Mouse (Mus musculus) heart, postnatal 0 days (tissue): ENCODE data around the gene Snip1. TPM values are rescaled to one million over a fixed set of nuclear protein-coding genes. Genes with fewer than 3 reads are reported as not detected.
A peak's percentile ranks its signal among the peaks of the same experiment; 100 is the strongest.

Experiments used
- ATAC-seq: fragments of 200-750 bp; cut with Nextera tagmentation; 2 replicates; pipeline ENCODE4 v1.8.0; 2017; ENCODE audit warnings: low read depth, moderate number of reproducible peaks, moderate library complexity; ENCODE audit not compliant: insufficient read depth
- DNase-seq: peaks from one replicate; pipeline ENCODE4 v3.0.0-alpha.2; 2016; ENCODE audit warnings: low spot score
- H3K27ac ChIP-seq: fragments of 300-500 bp; sonication (generic); 2 replicates; pipeline ENCODE4 v1.5.1; 2014; ENCODE audit warnings: low read depth, mild to moderate bottlenecking
- H3K27me3 ChIP-seq: fragments of 300-500 bp; sonication (generic); 2 replicates; pipeline ENCODE4 v1.6.1; 2014; ENCODE audit warnings: low read length, mixed read lengths; ENCODE audit not compliant: control insufficient read depth, insufficient read depth
- H3K36me3 ChIP-seq: fragments of 300-500 bp; sonication (generic); replicated peaks from 2 replicates; pipeline ENCODE4 v1.6.1; 2014; ENCODE audit warnings: low read length, mixed read lengths; ENCODE audit not compliant: control insufficient read depth, insufficient read depth
- H3K4me1 ChIP-seq: fragments of 300-500 bp; sonication (generic); 2 replicates; pipeline ENCODE4 v1.6.1; 2014; ENCODE audit warnings: antibody characterized with exemption; ENCODE audit not compliant: control insufficient read depth, insufficient read depth
- H3K4me2 ChIP-seq: fragments of 300-500 bp; sonication (generic); 2 replicates; pipeline ENCODE4 v1.6.1; 2014; ENCODE audit warnings: low read depth, mild to moderate bottlenecking, low read length, moderate library complexity
- H3K4me3 ChIP-seq: fragments of 300-500 bp; sonication (generic); 2 replicates; pipeline ENCODE4 v1.5.1; 2014; ENCODE audit warnings: low read depth, low read length
- H3K9ac ChIP-seq: fragments of 300-500 bp; sonication (generic); replicated peaks from 2 replicates; pipeline ENCODE4 v1.6.1; 2014; ENCODE audit warnings: low read depth, low read length, mixed read lengths
- H3K9me3 ChIP-seq: fragments of 300-500 bp; sonication (generic); replicated peaks from 2 replicates; pipeline ENCODE4 v1.6.1; 2016; ENCODE audit warnings: low read length; ENCODE audit not compliant: control insufficient read depth
- CTCF ChIP-seq: IDR thresholded peaks from 2 replicates; pipeline ENCODE4 v1.5.1; 2016; ENCODE audit warnings: antibody characterized with exemption, control low read depth, low read depth
- EP300 ChIP-seq: IDR thresholded peaks from 2 replicates; pipeline ENCODE4 v1.6.1; 2016; ENCODE audit warnings: antibody characterized with exemption, low read depth
- WGBS: fragments of 180-500 bp; shearing (Covaris S2); extraction: QIAGEN DNeasy Blood & Tissue Kit; methylation state at CpG from one replicate; pipeline ENCODE4 v1.1.7; 2014; 5-methylcytosine and 5-hydroxymethylcytosine counted together
- polyA plus RNA-seq: library from polyadenylated mRNA; unstranded; fragments of >200 nt; fragmentation: Nextera tagmentation; extraction: Ambion mirVana; gene quantifications from 2 replicates; pipeline ENCODE4 v1.2.1, GENCODE M21; 2015
- total RNA-seq: library from RNA; depleted of rRNA; stranded (reverse); fragments of >200 nt; gene quantifications from 2 replicates; pipeline ENCODE4 v1.2.3, GENCODE M21; 2014; ENCODE audit warnings: low replicate concordance

Snip1 gene
- total and polyA plus RNA-seq, 2 experiments from 2014 or later, result 9.9 to 29.2 TPM

- peak overlapping the region; percentile 72 for H3K9ac ChIP-seq
- ATAC-seq (peak; percentile 96), DNase-seq (peak; percentile 58)
- H3K36me3 ChIP-seq, result peaks cover 23% of the 10 kb centered on the region
- TF ChIP-seq EP300 (no peak), CTCF (no peak)
- WGBS, result under 1% methylated on average over 39 of the region's 45 CpGs
- H3K4me1 ChIP-seq, result peaks cover 12% of the 10 kb centered on the region
- no peaks in the 10 kb centered on the region for H3K9me3 ChIP-seq
- H3K4me2 ChIP-seq, result peak overlapping the region; percentile 95
- no peaks in the 10 kb centered on the region for H3K27me3 ChIP-seq
- peak overlapping the region; percentile 80 for H3K4me3 ChIP-seq
- peak overlapping the region; percentile 97 for H3K27ac ChIP-seq
Observed at GRCm38 (mm10) chr4:125085346-125085841, 18.9 kb downstream of the Snip1 start.

GRCm38 (mm10) chr4:125093031-125093430, 26.6 kb downstream of the Snip1 start:
- H3K4me1 ChIP-seq, result no peaks in the 10 kb centered on the region
- no peak overlapping the region for H3K4me2 ChIP-seq
- H3K27ac ChIP-seq, result no peak overlapping the region
- H3K9ac ChIP-seq, result no peak overlapping the region
- DNase-seq (no peak), ATAC-seq (no peak)
- WGBS, result 85% methylated on average over 5 of the region's 5 CpGs
- no peaks in the 10 kb centered on the region for H3K9me3 ChIP-seq
- peaks cover 40% of the 10 kb centered on the region for H3K36me3 ChIP-seq
- no peaks in the 10 kb centered on the region for H3K27me3 ChIP-seq
- H3K4me3 ChIP-seq, result no peak overlapping the region
- TF ChIP-seq CTCF (no peak), EP300 (no peak)

GRCm38 (mm10) chr4:125096066-125096465, 29.6 kb downstream of the Snip1 start:
- WGBS, result 82% methylated on average over 5 of the region's 5 CpGs
- Histone ChIP-seq H3K27me3 (no peaks in the 10 kb centered on the region), H3K4me1 (no peaks in the 10 kb centered on the region), H3K9me3 (no peaks in the 10 kb centered on the region), H3K9ac (no peak overlapping the region), H3K36me3 (peaks cover 16% of the 10 kb centered on the region; the same call in 1 of the 2 replicates), H3K4me3 (no peak overlapping the region), H3K27ac (no peak overlapping the region), H3K4me2 (no peak overlapping the region)
- no peak for TF ChIP-seq EP300
- TF ChIP-seq CTCF, result no peak
- DNase-seq (no peak), ATAC-seq (no peak)

DNA sequence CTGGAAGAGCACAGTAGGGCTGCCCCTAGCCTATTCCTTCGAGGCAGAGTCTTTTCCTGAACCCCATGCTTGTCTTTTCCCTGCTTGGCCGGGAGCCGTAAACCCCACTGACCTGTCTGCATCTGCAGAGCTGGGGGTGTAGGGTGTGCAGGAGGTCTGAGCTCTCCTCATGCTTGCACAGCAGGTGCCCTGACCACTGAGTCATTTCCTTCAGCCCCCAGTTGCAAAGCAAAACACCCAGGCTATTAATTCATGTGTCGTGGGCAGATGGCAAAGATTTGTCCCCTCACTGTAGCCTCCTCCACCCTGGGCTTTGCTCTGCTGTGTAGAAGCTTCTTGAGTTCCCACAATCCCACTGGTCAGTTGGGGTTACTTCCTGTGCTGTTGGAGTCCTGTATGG, 30.9 kb downstream of the Snip1 start:
- Histone ChIP-seq H3K4me2 (no peak overlapping the region), H3K4me1 (no peaks in the 10 kb centered on the region), H3K27ac (no peak overlapping the region), H3K9ac (no peak overlapping the region), H3K4me3 (no peak overlapping the region), H3K27me3 (no peaks in the 10 kb centered on the region), H3K9me3 (no peaks in the 10 kb centered on the region), H3K36me3 (peaks cover 7% of the 10 kb centered on the region; the same call in 1 of the 2 replicates)
- ATAC-seq (no peak), DNase-seq (no peak)
- 79% methylated on average over 4 of the region's 4 CpGs for WGBS
- TF ChIP-seq EP300 (no peak), CTCF (no peak)

DNA sequence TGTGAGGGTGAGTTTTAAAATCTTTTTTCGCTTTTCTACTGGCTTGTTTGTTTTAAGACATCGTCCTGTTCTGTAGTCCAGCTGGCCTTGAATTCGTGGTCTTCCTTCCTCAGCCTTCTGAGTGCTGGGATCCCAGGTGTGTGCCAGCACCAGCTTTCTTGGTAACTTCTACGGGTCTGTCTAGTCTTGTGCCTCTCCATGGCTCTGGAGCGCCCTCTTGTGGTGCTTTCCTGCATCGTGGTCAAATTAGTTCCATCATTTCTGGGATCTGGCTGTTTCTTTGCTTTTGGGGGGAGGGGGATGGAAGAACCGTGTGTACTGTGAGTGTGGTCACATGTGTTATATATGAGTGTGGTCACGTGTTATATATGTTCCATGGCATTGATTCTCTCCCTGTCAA, 33.0 kb downstream of the Snip1 start:
- no peak overlapping the region for H3K4me2 ChIP-seq
- no peak overlapping the region for H3K4me3 ChIP-seq
- no peaks in the 10 kb centered on the region for H3K27me3 ChIP-seq
- WGBS, result 12% methylated on average over 8 of the region's 8 CpGs
- H3K4me1 ChIP-seq, result no peaks in the 10 kb centered on the region
- 0 out of 2 replicates have a peak, but pooled peaks have one; percentile 27 for ATAC-seq
- peaks cover 21% of the 10 kb centered on the region for H3K36me3 ChIP-seq
- H3K9me3 ChIP-seq, result no peaks in the 10 kb centered on the region
- no peak overlapping the region for H3K9ac ChIP-seq
- TF ChIP-seq CTCF (peak; percentile 91), EP300 (no peak)
- DNase-seq, result peak; percentile 59
- H3K27ac ChIP-seq, result no peak overlapping the region

DNA sequence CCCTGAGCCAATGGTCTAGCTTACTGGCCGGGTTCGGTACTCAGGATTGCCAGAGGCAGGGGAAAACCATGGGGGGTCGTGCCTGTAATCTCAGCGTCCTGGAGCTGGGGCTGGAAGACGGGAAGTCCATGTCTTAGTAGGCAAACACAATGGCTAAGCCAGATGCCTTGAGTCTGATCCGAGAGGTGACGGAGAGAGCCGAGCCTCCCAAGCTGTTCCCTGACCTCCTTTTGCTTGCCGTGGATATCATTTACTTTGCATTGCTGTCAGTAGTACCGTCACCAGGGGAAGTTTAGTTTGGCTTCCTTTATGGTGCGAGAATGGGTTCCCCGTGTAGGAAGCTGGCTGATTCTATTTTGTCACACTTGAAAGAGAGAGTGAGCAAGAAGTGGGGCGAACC, 34.9 kb downstream of the Snip1 start:
- ATAC-seq (no peak), DNase-seq (no peak)
- Histone ChIP-seq H3K4me1 (no peaks in the 10 kb centered on the region), H3K9ac (no peak overlapping the region), H3K36me3 (peaks cover 22% of the 10 kb centered on the region), H3K27me3 (no peaks in the 10 kb centered on the region), H3K27ac (no peak overlapping the region), H3K4me3 (no peak overlapping the region), H3K9me3 (no peaks in the 10 kb centered on the region), H3K4me2 (no peak overlapping the region)
- TF ChIP-seq EP300, result no peak
- no peak for TF ChIP-seq CTCF
- WGBS, result 70% methylated on average over 13 of the region's 13 CpGs
